Mouse (Mus musculus): ENCODE data around the gene 4930452B06Rik.

DNA sequence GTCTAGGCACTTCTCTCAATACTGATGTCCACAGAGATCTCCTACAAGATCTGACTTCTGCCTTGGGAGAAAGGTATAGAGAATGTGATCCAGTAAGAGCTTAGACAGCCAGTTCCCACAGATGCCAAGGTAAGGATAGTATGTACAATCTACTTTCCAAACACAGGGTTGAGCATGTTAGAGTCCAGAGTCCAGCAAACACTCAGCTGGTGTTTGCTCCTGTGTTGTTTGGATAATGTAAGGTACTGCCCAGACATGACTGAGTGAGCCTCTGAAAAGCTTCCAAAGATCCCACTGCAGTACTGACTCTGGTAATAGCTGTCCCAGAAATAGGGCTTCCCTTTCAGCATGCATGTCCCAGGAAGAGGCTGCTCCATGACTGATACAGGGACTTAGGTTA lies 54.0 kb downstream of the 4930452B06Rik start:
- TF ChIP-seq EP300 (IDR thresholded peaks at IDR 0.05; ENCODE audit: low read length) (no peak), JUND (conservative IDR thresholded peaks at IDR 0.05; ENCODE audit: low read depth, low read length) (no peak), MAFK (IDR thresholded peaks at IDR 0.05; ENCODE audit: insufficient replicate concordance, low read length) (no peak), GABPA (IDR thresholded peaks at IDR 0.05; ENCODE audit: insufficient replicate concordance, low read depth, low read length) (no peak), RAD21 (IDR thresholded peaks at IDR 0.05; ENCODE audit: low read depth, low read length) (no peak), POLR2AphosphoS2 (IDR thresholded peaks at IDR 0.05; ENCODE audit: low read depth, low read length) (no peak), TCF12 (IDR thresholded peaks at IDR 0.05; ENCODE audit: low read depth, low read length) (no peak), ETS1 (conservative IDR thresholded peaks at IDR 0.05; ENCODE audit: low read depth, low read length) (no peak), CTCF (conservative IDR thresholded peaks at IDR 0.05 in 1 of 2, IDR thresholded peaks at IDR 0.05 in 1 of 2; ENCODE audit: low read depth in 2 of 2, low read length in 2 of 2) (no peak), ELF1 (IDR thresholded peaks at IDR 0.05; ENCODE audit: low read depth, low read length) (no peak), KAT2A (IDR thresholded peaks at IDR 0.05; ENCODE audit: insufficient replicate concordance, low read length) (no peak)
